Mouse (Mus musculus): ENCODE data around the gene Nppc. TPM values are rescaled to one million over a fixed set of nuclear protein-coding genes. Genes with fewer than 3 reads are reported as not detected.

Gene Nppc
- polyA plus RNA-seq, 1 experiment from 2014 or later, result 1.5 TPM

DNA sequence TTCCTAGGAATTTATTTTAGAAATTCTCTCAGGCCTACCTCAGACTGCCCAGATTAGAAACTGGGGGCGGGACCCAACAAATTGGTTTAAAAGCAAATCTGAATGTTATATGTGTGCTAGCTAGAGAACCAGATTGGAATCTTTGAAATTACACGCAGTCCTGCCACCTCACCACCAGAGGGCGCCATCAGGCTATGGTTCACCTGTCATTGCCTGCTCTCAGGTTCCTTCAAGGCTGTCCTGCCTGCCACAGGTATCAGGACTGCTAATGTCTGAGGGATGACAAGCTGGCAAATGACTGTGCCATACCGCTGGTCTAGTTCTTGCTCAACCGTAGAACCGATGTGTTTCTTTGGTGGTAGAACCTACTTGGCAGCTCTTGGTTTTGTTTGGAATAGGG is 20.1 kb downstream of the Nppc start:
- H3K4me2 ChIP-seq, result no peak overlapping the region
- H3K36me3 ChIP-seq, result no peaks in the 10 kb centered on the region
- H3K27ac ChIP-seq, result no peak overlapping the region
- no peak overlapping the region for H3K4me3 ChIP-seq (replicated peaks)
- WGBS, result 18% methylated on average over 6 of the region's 6 CpGs
- no peaks in the 10 kb centered on the region for H3K9me3 ChIP-seq
- no peak overlapping the region for H3K9ac ChIP-seq (replicated peaks)
- ATAC-seq (ENCODE audit: insufficient number of reproducible peaks, insufficient read depth, low FRiP score, low TSS enrichment, low read depth), result no peak
- H3K27me3 ChIP-seq, result no peaks in the 10 kb centered on the region
- no peaks in the 10 kb centered on the region for H3K4me1 ChIP-seq (replicated peaks)

DNA sequence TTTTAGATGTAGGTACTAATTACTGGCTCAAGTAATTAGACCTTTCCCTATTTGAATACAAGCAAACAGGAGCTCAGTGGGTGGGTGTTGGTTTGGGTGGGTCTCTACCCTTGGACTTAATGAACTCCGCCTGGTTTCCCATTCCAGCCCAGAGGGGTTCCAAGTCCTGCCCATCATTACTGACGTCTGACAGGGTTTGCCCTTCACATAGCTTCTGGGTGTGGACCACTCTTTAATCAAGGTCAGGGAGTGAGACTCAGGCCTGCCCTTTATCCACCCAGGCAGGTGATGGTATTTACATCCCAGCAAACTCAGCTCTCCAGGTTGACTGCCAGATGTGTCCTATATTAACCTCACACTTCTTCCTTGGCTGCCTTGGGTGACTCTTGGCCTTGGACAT is 22.9 kb downstream of the Nppc start:
- H3K9me3 ChIP-seq, result no peaks in the 10 kb centered on the region
- no peaks in the 10 kb centered on the region for H3K27me3 ChIP-seq
- no peak overlapping the region for H3K27ac ChIP-seq
- WGBS, result 39% methylated on average over 2 of the region's 2 CpGs
- no peak overlapping the region for H3K4me3 ChIP-seq (replicated peaks)
- H3K4me2 ChIP-seq, result no peak overlapping the region
- no peaks in the 10 kb centered on the region for H3K36me3 ChIP-seq
- ATAC-seq (ENCODE audit: insufficient number of reproducible peaks, insufficient read depth, low FRiP score, low TSS enrichment, low read depth), result no peak
- H3K9ac ChIP-seq (replicated peaks), result no peak overlapping the region
- peaks cover 14% of the 10 kb centered on the region for H3K4me1 ChIP-seq (replicated peaks)

DNA sequence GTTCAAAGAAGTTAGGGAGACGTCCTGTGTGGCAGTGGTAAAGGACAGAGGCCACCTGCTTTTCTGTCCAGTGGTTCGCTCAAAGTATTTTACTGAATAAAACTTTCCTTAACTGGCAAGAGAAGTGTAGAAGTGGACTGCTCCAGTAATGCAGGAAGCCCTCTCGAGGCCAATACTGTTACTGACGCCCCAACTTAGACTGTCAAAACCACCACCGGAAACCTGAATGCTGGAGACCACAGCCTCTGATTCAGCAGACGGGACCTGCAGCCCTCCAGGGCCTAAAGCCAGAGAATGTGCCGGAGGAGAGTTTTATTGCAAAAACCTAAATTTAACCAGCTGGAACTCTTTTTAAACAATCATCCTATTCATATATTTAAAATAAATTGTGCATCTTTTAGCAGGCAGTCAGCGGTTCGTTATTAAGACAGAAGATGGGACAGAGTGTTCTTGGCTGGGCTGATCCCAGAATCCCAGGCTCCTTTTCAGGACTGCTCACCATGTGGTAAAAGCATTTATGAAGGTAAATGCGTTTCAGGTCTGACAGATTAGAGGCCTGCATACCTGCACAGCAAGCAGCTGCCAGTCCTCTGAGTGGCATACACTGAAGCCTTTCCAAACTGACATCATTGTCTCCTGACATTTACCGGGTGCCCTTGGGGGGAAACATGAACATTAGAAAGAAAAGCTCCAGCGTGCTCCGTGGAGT is 27.1 kb downstream of the Nppc start:
- peaks cover 15% of the 10 kb centered on the region for H3K4me1 ChIP-seq (replicated peaks)
- H3K4me2 ChIP-seq, result no peak overlapping the region
- H3K27me3 ChIP-seq, result no peaks in the 10 kb centered on the region
- ATAC-seq (ENCODE audit: insufficient number of reproducible peaks, insufficient read depth, low FRiP score, low TSS enrichment, low read depth), result 0 out of 2 replicates have a peak, but pooled peaks have one; percentile 50
- 48% methylated on average over 13 of the region's 13 CpGs for WGBS
- H3K36me3 ChIP-seq, result no peaks in the 10 kb centered on the region
- no peak overlapping the region for H3K9ac ChIP-seq (replicated peaks)
- no peaks in the 10 kb centered on the region for H3K9me3 ChIP-seq
- no peak overlapping the region for H3K4me3 ChIP-seq (replicated peaks)
- peak overlapping the region; percentile 14; the same call in 1 of the 2 replicates for H3K27ac ChIP-seq

DNA sequence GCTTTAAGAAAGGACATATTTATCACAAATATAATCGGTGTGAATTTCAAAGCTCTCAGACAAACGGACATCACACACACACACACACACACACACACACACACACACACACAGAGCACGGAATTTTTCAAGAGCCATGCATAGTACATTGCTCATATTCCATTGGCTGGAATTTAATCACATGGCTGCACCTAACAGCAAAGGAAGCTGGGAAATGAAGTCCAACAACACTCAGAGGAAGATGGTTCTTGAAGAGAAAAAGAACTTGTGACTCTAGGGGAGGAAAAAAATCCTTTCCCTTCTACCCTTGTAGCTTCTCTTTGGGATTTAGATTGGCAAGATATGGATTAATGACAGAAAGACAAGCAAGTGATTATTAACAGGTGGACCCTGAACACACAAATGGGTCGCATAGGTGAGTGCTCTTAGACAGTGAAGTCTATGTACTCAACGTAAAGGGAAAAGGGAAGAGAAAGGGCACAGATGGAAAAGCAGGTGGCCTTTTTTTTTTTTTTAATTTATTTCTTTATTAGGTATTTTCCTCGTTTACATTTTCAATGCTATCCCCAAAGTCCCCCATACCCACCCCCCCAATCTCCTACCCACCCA is 35.5 kb downstream of the Nppc start:
- Histone ChIP-seq H3K9me3 (no peaks in the 10 kb centered on the region), H3K4me3 (replicated peaks) (no peak overlapping the region; the same call in 1 of the 2 replicates), H3K9ac (replicated peaks) (no peak overlapping the region), H3K4me2 (peak overlapping the region; percentile 23), H3K36me3 (no peaks in the 10 kb centered on the region), H3K27me3 (no peaks in the 10 kb centered on the region; the same call in 1 of the 2 replicates), H3K27ac (no peak overlapping the region), H3K4me1 (replicated peaks) (peaks cover 9% of the 10 kb centered on the region)
- no peak for ATAC-seq (ENCODE audit: insufficient number of reproducible peaks, insufficient read depth, low FRiP score, low TSS enrichment, low read depth)
- WGBS, result 60% methylated on average over 6 of the region's 6 CpGs

DNA sequence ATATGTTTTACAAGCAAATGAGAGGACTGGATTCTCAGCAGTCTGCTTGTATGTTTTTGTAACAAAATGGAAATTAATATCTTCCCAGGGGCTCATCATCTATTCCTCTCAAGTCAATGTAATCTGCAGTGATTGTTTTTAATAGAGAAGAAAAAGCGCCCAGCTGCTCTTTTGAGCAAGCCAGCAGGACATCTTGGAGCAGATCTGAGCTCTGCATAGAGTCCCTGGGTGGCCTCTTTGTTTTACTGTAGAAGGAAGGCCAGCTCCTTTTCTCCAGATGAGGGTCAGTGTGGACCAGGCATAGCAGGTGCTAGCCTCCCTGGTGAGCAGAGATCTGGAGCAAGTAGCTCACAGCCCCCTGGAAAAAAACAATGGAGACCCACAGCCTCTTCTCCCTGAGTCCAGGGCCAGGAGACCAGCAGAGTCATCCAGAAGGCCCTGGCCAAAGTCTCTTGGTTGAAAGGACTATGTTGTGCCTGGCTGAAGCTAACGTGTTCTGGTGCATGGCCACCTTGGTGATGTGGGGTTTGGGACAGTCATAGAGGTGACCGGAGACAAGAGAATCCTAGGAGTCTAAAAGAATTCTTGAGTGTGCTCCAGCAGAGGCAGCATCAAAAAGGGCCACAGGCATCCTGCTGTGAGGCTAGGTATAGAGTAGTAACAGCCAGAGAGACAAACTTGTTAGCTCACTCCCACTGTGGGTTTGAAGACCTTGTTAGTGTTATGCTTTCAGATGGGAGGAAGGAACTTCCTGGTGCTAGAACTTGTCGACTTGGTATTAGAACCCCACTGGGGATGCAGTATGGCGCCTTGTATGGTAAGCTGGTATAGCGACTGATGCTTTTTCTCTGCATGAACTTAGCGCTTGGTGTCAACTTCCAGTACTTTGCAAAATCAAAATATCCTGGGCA is 36.3 kb downstream of the Nppc start:
- H3K9ac ChIP-seq (replicated peaks), result no peak overlapping the region
- no peak overlapping the region; the same call in 1 of the 2 replicates for H3K4me3 ChIP-seq (replicated peaks)
- no peak overlapping the region for H3K27ac ChIP-seq
- no peaks in the 10 kb centered on the region for H3K36me3 ChIP-seq
- H3K4me1 ChIP-seq (replicated peaks), result peaks cover 9% of the 10 kb centered on the region
- no peak for ATAC-seq (ENCODE audit: insufficient number of reproducible peaks, insufficient read depth, low FRiP score, low TSS enrichment, low read depth)
- no peaks in the 10 kb centered on the region; the same call in 1 of the 2 replicates for H3K27me3 ChIP-seq
- no peaks in the 10 kb centered on the region for H3K9me3 ChIP-seq
- peak overlapping the region; percentile 23 for H3K4me2 ChIP-seq
- 65% methylated on average over 7 of the region's 7 CpGs for WGBS

DNA sequence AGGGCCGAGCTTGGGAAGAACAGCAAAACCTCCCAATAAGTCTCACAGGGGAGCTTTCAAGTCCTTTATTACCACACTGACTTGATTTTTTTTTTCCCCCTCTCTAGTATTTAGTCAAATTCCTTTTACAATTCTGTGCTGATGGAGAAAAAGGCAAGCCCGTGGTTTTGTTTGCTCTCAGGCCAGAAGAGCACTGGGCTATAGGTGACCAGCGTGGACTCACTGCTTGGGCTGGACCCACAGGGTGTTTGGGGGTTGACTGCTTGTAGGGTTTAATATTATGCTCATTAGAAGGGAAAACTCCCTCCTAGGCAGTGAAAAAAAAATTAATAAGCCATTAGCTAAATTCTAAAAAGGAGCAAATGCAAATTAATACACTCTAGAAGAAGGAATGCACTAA is 36.9 kb downstream of the Nppc start:
- no peak for ATAC-seq (ENCODE audit: insufficient number of reproducible peaks, insufficient read depth, low FRiP score, low TSS enrichment, low read depth)
- Histone ChIP-seq H3K4me3 (replicated peaks) (no peak overlapping the region), H3K4me2 (no peak overlapping the region), H3K9me3 (no peaks in the 10 kb centered on the region), H3K27ac (no peak overlapping the region), H3K9ac (replicated peaks) (no peak overlapping the region), H3K27me3 (no peaks in the 10 kb centered on the region; the same call in 1 of the 2 replicates), H3K4me1 (replicated peaks) (peaks cover 9% of the 10 kb centered on the region), H3K36me3 (no peaks in the 10 kb centered on the region)
- WGBS, result 47% methylated on average over 3 of the region's 3 CpGs

DNA sequence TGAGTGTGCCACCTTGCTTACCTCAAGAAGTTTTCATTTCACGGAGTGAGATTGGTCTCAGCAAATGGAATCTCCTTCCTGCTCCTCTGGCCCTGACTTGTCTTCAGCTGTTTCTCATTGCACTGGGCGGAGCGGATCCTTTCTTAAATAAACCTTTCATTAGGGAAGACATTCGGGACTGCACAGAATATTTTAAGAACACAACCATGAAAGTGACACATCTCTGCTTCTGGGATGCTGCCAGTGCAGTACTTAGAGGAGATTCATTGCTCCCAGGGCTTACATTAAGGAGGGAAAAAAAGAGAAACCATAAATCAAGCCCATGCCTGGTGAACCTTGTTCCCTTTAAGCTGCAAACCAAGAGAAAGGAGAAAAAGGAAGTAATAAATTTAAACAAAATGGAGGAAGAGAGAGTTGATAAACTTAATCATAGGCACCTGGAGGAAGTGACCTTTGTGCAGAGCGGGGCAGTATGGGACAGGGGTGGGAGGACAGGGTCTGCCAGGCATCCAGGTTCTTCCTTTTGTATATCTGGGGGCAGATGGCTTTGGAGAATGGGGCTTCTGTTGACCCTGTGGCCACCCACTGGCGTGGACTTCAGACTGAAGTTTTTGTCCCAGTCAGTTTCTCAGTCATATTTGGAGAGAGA is 37.5 kb downstream of the Nppc start:
- Histone ChIP-seq H3K9ac (replicated peaks) (no peak overlapping the region), H3K4me1 (replicated peaks) (peaks cover 9% of the 10 kb centered on the region), H3K27me3 (no peaks in the 10 kb centered on the region; the same call in 1 of the 2 replicates), H3K9me3 (no peaks in the 10 kb centered on the region), H3K4me2 (no peak overlapping the region), H3K4me3 (replicated peaks) (no peak overlapping the region), H3K36me3 (no peaks in the 10 kb centered on the region), H3K27ac (no peak overlapping the region)
- no peak for ATAC-seq (ENCODE audit: insufficient number of reproducible peaks, insufficient read depth, low FRiP score, low TSS enrichment, low read depth)
- WGBS, result 22% methylated on average over 6 of the region's 6 CpGs

DNA sequence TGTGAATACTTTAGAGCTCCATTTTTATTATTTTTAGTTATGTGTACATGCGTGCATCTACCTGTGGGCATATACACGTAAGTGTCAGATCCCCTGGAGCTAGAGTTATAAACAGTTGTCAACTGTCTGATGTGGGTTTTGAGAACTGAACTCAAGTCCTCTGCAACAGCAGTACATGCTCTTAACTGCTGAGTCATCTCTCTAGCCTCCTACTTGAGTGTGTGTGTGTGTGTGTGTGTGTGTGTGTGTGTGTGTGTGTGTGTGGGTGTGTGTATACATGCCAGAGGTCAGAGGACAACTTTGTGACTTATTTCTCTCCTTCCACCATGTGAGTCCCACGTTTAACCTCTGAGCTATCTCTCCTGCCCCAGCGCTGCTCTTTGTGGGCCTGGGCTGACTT is 39.8 kb downstream of the Nppc start:
- no peaks in the 10 kb centered on the region for H3K36me3 ChIP-seq
- WGBS, result 86% methylated on average over 4 of the region's 4 CpGs
- H3K9ac ChIP-seq (replicated peaks), result no peak overlapping the region

DNA sequence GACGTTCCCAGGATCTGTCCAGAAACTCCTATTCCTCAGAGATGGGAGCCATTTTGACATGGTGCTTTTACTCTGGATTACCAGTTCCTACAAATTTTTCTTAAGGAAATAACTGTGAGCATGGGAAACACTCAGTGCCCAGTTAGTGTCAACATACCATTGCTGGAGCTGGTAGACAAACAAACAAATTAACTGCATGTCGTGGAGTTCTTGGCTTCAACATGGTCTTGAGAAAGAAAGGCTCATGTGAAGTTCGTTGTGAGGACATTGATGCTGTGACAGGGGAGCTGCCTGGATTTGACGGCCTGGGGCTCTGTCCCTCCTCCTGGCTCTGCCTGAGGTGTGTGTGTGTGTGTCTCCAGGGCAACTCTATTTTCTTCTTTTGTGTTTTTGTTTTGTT is 40.4 kb downstream of the Nppc start:
- H3K4me2 ChIP-seq, result no peak overlapping the region
- no peaks in the 10 kb centered on the region; the same call in 1 of the 2 replicates for H3K27me3 ChIP-seq
- no peak overlapping the region for H3K4me3 ChIP-seq (replicated peaks)
- no peak for ATAC-seq (ENCODE audit: insufficient number of reproducible peaks, insufficient read depth, low FRiP score, low TSS enrichment, low read depth)
- no peak overlapping the region for H3K27ac ChIP-seq
- H3K36me3 ChIP-seq, result no peaks in the 10 kb centered on the region
- no peak overlapping the region for H3K9ac ChIP-seq (replicated peaks)
- no peaks in the 10 kb centered on the region for H3K9me3 ChIP-seq
- 58% methylated on average over 4 of the region's 4 CpGs for WGBS
- H3K4me1 ChIP-seq (replicated peaks), result peaks cover 9% of the 10 kb centered on the region

More for the DNA sequence above, 39.8 kb downstream of the Nppc start:
- no peak overlapping the region for H3K4me3 ChIP-seq (replicated peaks)
- no peak for ATAC-seq (ENCODE audit: insufficient number of reproducible peaks, insufficient read depth, low FRiP score, low TSS enrichment, low read depth)
- H3K4me1 ChIP-seq (replicated peaks), result peaks cover 9% of the 10 kb centered on the region
- H3K27me3 ChIP-seq, result no peaks in the 10 kb centered on the region; the same call in 1 of the 2 replicates
- H3K4me2 ChIP-seq, result no peak overlapping the region
- no peak overlapping the region for H3K27ac ChIP-seq
- no peaks in the 10 kb centered on the region for H3K9me3 ChIP-seq

DNA sequence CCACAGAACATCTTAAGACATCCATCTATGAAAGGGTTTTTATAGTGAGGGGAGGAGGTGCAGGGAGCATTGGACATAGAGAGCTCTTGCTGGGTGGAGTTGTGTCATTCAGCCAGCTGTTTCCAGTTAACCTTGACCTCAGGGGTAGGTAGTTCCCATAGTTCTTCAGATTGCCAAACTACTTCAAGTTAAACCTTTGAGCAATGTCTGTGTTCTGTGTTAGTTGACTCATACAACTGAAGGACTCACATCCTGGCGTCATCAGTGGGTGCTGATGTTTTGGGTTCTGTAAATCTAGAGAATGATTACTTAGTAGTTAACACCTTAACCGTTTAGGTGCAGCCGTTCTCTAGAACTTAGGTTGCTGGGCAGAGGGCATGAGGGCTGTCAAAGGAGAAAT is 42.1 kb downstream of the Nppc start:
- WGBS, result 44% methylated on average over 3 of the region's 3 CpGs
- Histone ChIP-seq H3K4me2 (no peak overlapping the region), H3K27me3 (no peaks in the 10 kb centered on the region; the same call in 1 of the 2 replicates), H3K27ac (no peak overlapping the region), H3K9me3 (no peaks in the 10 kb centered on the region), H3K4me3 (replicated peaks) (no peak overlapping the region), H3K4me1 (replicated peaks) (peaks cover 6% of the 10 kb centered on the region), H3K36me3 (no peaks in the 10 kb centered on the region), H3K9ac (replicated peaks) (no peak overlapping the region)
- no peak for ATAC-seq (ENCODE audit: insufficient number of reproducible peaks, insufficient read depth, low FRiP score, low TSS enrichment, low read depth)

All from limb, embryonic 12.5 days (tissue).